Mouse (Mus musculus): ENCODE measurements around the gene Raly.

Raly gene

DNA sequence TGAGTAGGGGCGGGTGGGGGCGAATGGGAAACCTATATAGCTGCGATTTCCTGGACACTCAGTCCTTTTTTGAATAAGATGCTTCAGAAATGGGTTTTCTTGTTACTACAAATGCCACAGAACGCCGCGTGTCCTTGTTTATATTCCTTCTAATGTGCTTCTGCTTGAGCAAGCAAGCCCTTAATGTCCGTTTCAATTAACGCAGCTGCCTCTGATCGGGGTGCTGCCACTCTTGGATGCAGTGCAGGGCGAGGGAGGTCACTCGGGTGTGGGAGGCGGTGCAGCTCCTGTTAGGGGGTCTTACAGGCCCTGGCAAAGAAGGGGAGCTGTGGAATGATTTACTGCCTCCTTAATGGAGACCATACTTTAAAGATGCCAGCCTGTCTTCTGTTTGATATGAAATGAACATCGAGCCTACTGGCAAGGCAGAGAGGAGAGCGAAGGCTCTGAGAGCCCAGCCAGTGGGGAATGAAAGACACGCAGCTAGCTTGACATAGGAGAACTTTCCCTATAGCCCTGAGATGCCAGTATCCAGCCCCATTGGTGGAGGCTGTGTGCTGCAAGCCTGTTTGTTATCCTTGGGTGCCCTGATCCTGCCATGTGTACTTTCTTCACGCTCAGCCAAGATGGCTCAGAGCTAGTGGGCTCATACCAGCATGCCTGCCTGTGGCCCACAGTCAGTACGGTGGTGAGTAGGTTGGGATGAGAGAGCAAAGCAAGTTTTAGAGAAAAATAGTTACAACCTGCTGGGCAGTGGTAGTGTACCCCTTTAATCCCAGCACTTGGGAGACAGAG is 7.8 kb upstream of the Raly start:
- WGBS = 68% methylated on average over 17 of the region's 17 CpGs

GRCm38 (mm10) chr2:154785284-154785683 is 5.6 kb upstream of the Raly start:
- WGBS = 53% methylated on average over 3 of the region's 3 CpGs

GRCm38 (mm10) chr2:154786187-154786586 is 4.7 kb upstream of the Raly start:
- 58% methylated on average over 3 of the region's 3 CpGs for WGBS

DNA sequence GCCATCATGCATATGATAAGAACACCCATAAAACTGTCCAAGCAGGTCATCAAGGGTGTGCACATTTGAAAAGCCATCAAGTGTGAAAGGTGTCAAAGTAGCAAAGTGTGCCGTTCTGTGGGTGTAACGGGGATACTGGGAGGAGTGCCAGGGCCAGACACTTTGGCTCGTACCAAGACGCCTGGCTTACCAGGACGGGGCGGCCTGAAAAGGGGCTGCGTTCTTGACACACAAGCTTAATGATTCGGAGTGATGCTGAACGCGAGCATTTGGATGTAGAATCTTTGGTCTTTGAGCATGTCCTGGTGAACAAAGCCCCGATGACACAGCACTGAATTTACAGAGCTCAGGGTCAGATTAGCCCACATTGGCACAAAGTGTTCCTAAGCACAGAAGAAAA is 4.1 kb upstream of the Raly start:
- WGBS = 57% methylated on average over 11 of the region's 11 CpGs

GRCm38 (mm10) chr2:154789381-154789780 is 1.5 kb upstream of the Raly start:
- 78% methylated on average over 6 of the region's 6 CpGs for WGBS

- WGBS = 11% methylated on average over 14 of the region's 14 CpGs
Observed at GRCm38 (mm10) chr2:154789977-154790655, 780 bp upstream of the Raly start.

DNA sequence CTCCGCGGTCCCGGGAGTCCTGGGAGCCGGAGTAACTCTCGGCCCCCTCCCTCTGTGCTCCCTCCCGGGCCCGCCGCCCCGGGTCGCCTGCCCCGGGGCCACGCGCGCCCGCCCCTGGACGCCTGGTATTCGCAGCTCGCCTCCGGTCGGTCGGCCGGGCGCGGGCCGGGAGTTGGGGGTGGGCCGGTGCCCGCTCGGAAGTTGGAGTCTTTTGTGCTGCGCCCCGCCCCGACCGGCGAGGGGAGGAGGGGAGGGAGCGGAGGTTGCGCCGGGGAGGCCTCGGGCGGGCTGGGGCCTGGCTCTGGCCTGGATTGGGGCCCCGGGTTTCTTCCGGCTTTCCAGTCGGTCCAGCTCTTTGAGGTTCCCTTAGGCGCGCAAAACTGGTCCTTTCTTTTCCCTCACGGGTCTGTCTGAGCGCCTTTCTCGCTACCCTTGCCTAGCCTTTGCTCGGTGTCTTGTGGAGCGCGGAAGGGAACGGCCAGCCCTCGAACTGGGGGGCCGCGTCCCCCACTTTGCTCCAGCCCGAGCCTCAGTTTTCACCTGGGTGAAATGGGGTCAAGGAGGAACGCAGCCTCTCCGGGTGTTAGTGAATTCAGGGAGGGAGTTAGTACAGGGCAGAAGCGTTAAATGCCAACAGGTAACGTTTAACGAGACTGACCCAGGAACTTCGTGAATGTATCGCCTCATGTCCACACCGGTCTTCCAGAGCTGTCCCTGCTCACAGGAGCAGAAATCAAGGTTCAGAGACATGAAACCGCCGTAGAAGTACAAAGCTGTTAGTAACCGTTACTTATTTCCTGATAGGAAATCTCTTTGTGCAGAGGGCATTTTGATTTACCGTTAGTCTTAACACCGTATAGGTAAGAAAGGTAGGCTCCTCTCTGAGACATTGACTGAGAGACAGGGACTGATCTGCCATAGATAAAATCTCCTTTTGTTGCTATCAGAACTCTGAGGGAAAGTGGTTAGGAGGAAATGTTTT is 1.1 kb downstream of the Raly start:
- WGBS = 1% methylated on average over 67 of the region's 67 CpGs

GRCm38 (mm10) chr2:154803372-154803771 is 12.5 kb downstream of the Raly start:
- 63% methylated on average over 1 of the region's 1 CpGs for whole genome bisulfite sequencing

DNA sequence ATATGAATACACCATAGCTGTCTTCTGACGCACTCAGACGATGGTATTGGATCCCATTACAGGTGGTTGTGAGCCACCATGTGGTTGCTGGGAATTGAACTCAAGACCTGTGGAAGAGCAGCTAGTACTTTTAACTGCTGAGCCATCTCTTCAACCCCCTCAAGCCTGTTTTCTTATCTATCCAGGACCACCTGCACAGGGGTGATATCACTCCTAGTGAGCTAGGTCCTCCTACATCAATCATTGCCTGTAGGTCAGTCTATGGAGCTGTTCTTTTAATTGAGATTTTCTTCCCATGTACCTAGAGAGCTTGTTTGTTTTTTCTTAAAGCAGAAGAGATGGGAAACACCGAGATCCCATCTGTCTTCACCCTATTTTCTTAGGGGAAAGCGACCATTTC is 12.9 kb downstream of the Raly start:
- 76% methylated on average over 4 of the region's 4 CpGs for WGBS

DNA sequence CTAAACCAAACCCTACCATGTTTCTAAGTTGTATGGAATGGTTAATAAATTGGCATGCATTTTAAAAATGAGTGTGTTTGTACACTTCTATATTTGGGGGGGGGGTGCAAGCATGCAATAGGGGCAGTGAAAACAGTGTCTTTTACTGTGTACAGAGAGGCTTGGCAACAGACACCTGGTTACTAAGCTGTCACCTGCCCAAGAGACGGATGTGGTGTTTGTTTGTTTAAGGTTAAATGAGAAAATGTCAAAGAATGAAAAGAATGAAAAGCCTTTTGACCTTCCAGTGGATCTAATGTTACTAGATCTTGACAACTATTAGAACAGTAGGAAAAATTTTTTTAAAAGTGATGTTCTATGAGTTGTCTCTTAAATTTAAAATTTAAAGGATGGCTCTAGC is 16.8 kb downstream of the Raly start:
- 56% methylated on average over 1 of the region's 1 CpGs for WGBS

DNA sequence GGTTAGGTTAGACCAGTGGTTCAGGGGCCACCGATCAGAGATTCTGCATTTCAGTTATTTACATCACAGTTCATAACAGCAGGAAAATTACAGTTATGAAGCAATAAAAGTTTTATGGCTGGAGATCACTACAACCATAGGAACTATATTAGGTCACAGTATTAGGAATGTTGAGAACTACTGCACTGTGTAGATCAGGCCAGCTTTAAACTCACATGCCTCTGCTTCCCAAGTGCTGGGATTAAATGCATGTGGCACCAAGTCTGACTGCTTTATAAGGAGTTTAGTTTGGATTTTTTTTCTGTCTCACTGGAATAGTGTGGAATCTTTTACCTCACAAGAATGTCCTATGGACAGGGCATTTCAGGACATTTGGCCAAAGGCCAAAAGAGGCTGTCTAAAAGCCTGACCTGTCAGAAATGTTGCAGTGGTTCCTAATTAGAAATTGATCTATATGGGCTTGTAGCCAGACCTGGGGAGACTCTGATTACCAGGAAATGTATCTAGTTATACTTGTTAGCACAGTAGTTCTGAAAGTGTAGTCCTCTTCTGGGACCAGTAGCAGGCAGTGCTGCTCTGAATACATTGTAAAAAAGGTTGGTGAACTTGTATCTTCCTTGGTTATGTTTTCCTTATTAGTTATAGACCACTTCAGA is 18.3 kb downstream of the Raly start:
- 94% methylated on average over 1 of the region's 1 CpGs for WGBS

DNA sequence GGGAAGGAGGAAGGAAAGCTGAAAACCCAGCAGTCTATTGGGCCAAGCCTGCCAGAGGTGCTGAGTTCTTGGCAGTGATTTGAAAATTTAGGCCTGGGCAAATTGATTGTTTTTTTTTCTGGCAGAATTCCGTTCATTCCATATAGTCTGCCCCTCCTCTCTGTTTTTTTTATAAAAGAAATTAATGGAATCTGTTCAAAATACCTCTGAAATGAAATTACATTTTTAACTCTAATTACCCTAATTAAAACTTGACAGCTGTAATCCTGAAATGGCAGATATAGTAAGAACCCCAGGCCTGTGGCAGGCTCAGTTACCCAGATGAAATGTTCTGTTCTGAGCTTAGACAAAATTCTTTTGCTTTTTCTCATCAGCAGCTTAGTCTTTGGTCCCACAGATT is 19.9 kb downstream of the Raly start:
- 48% methylated on average over 1 of the region's 1 CpGs for WGBS

DNA sequence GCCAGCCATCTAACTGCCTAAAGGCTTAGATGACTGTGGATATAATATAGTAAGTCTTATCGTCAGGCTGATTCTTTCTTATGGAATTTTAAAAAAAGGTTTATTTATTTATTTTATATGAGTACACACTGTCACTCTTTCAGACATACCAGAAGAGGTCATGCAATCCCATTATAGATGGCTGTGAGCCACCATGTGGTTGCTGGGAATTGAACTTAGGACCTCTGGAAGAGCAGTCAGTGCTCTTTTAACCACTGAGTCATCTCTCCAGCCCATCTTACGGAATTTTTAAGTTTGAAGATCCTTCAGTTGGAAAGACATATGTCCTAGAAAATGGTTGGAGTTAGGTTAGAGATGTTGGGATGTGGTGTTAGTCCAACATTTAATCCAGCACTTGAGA is 22.5 kb downstream of the Raly start:
- WGBS = 91% methylated on average over 2 of the region's 2 CpGs

DNA sequence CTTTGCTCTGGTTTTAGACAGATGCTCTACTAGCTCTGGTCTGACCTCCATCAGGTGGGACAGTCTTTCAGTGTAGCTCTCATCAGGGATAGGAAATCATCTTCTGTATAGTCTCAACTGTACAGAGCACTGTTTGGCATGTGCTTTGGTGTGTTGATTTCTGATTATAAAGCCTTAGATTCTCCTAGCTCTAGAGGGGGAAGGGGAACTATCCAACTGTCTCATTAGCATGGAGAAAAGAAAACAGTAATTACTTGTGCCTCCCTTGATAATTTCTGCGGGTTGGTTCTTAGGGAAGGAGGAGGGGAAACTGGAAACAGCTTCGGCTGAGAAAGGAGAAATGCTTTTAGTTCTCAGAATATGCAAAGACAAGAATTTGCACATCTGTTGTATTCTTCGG is 26.2 kb downstream of the Raly start:
- 17% methylated on average over 3 of the region's 3 CpGs for WGBS

GRCm38 (mm10) chr2:154817788-154818187 is 26.9 kb downstream of the Raly start:
- WGBS = 12% methylated on average over 1 of the region's 1 CpGs

- WGBS = 77% methylated on average over 1 of the region's 1 CpGs
Observed at GRCm38 (mm10) chr2:154818599-154818998, 27.7 kb downstream of the Raly start.

DNA sequence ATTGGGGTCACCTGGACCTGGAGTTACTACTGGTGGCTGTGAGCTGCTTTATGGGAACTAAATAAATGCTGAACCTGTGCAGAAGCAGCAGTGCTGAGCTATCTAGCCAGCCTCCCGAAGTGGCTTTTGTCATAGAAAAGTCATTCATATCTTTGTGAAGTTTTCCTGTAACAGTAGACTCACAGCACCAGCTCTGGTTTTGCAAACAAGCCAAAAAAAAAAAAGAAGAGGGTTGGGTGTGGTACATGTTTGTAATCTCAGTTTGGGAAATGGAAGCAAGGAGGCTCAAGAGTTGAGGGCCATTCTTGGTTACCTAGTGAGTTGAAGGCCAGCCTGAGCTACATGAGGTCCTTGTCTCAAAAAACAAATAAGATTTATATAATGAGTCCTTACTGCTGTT is 29.4 kb downstream of the Raly start:
- WGBS = 48% methylated on average over 1 of the region's 1 CpGs

GRCm38 (mm10) chr2:154826054-154826538 is 35.2 kb downstream of the Raly start:
- WGBS = 84% methylated on average over 1 of the region's 1 CpGs

DNA sequence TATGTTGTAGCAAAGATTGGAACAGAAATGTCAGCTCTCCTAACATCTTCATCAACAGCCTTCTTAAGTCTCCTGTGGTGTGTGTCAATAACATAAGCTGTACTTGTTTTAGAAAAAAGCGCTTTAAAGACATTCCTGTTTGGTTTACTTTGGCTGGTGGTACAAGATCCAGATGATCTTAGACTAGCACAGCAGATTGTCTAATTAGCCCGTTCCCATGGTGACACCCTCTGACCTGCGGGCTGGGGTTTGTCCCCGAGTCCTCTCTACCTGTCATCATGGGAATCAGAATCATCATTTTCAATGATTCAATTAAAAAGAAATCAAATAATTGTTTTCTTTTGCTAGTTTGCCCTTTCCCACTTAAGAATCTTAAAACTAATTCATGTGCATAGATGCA is 36.6 kb downstream of the Raly start:
- WGBS = 81% methylated on average over 4 of the region's 4 CpGs

DNA sequence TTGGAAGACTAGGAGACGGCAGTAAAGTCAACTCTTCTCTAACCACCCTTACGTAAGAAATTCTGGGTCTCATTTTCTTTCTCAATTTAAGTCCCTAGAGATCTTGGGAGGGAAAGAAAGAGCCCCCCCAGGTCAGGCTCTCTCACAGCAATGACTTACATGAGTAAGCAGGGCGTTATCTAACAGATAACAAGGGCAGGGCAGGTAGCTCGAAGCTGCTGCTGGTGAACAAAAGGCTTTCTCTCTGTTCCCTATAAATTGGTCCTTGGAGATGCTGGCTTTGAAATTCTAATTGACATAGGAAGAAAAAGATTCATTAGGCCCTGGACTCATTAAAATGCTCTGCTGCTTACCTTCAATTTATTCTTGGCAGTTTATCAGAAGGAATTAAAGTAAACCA is 41.6 kb downstream of the Raly start:
- 70% methylated on average over 4 of the region's 4 CpGs for WGBS

- WGBS = 83% methylated on average over 6 of the region's 6 CpGs
Observed at GRCm38 (mm10) chr2:154834149-154834865, 43.4 kb downstream of the Raly start.

All from cerebral cortex, adult 2 months (tissue).